Mouse (Mus musculus) E14TG2a.4 (cell line): ENCODE data around the gene Eps15.

Experiments
- CTCF ChIP-seq: conservative IDR thresholded peaks from 2 replicates; pipeline ENCODE4 v1.5.1; 2014; ENCODE audit warnings: low read length
- POU5F1 ChIP-seq: IDR thresholded peaks from 2 replicates; pipeline ENCODE4 v1.6.1; 2014; ENCODE audit warnings: low read length, borderline replicate concordance

DNA sequence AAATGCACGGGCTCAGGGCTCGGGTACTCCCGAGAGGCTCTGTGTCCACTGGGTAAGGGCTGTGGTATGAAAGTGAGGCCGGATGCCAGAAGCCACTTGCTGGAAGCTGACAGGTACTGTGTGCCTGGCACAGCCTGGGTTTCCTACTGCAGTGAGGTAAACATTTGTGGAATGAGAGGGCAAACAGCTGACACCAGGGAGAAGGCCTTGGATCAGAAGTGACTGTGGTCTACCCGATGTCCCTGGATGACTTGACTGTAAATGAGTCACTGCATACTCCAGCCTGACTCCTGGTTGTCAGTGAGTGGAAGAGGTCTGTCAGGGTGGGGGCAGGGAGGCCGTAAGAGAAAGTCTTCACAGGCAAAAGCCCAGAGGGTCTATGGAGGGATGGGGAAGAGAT lies 153.6 kb downstream of the Eps15 start:
- no peak for TF ChIP-seq POU5F1
- TF ChIP-seq CTCF, result no peak
